Mouse (Mus musculus) testis, adult 2 months (tissue): ENCODE measurements around the gene Fat2.

Experiments
- CTCF ChIP-seq: fragments of 200-500 bp; IDR thresholded peaks from 2 replicates; pipeline ENCODE4 v1.5.1; 2012; ENCODE audit warnings: low read depth, mild to moderate bottlenecking, inconsistent platforms, low read length, moderate library complexity; ENCODE audit not compliant: control insufficient read depth, insufficient read depth, insufficient replicate concordance
- POLR2A ChIP-seq: fragments of 200-500 bp; IDR thresholded peaks from 2 replicates; pipeline ENCODE4 v1.6.1; 2012; ENCODE audit warnings: low read depth, mild to moderate bottlenecking, inconsistent platforms, low read length, moderate library complexity; ENCODE audit not compliant: control insufficient read depth

DNA sequence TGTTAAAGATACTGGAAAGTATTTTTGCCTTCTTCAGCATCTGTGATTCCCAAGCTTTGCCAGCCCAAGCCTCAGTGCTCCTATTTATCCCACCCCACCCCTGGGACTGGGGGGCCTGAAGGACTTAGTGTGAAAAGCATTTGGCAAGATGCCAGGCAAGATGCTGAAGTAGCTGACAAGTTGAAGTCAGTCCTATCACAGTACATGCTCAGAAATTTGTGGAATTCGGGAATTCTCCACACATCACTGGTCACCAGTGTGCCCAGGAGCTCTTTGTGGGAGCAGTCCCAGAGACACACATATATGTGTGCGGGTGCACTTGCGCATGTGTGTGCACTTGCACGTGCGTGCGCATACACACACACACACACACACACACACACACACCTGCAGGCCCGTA, 10.2 kb downstream of the Fat2 start:
- TF ChIP-seq CTCF (no peak), POLR2A (no peak)
